Mouse (Mus musculus): ENCODE data around the gene Gm3298. TPM values are rescaled to one million over a fixed set of nuclear protein-coding genes. Genes with fewer than 3 reads are reported as not detected.
"Not testable (repeated sequence)": the region's sequence is repeated elsewhere in the genome, so short reads cannot be mapped to it uniquely, and the experiment has no call there.

Gm3298 gene
- 0.58 TPM in 1 of 2 replicates, not detected in the other for polyA plus RNA-seq (2016; fragmentation: Nextera tagmentation; extraction: Ambion mirVana)

DNA sequence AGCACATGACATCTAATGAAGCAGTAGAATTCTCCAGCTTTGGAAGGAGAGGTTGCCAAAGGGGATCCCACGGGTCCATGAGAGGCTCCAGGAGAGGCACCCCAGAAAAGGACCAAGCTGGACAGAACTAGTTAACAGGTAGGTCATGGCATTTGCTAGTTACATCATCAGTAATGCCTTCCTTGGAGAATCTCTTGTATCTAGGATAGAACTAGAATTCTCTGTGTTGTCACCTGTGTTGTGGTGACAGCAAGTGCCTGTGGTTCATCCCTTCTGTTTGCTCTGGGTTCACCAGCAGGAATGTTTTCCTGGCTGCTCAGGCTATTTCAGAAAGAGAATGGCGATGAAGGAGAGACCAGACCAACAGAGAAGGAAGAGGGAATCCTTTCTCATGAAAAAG is at the start of gene Gm3298:
TSS of gene Gm3298 (plus strand) at position 301 of the 400 bp plus-strand sequence.
- not testable (repeated sequence) for H3K4me2 ChIP-seq; ATAC-seq (ENCODE audit: low FRiP score); H3K9me3 ChIP-seq; H3K27me3 ChIP-seq; H3K4me1 ChIP-seq; H3K27ac ChIP-seq; H3K9ac ChIP-seq; H3K36me3 ChIP-seq (replicated peaks); H3K4me3 ChIP-seq (replicated peaks)
- WGBS = 75% methylated on average over 1 of the region's 2 CpGs

DNA sequence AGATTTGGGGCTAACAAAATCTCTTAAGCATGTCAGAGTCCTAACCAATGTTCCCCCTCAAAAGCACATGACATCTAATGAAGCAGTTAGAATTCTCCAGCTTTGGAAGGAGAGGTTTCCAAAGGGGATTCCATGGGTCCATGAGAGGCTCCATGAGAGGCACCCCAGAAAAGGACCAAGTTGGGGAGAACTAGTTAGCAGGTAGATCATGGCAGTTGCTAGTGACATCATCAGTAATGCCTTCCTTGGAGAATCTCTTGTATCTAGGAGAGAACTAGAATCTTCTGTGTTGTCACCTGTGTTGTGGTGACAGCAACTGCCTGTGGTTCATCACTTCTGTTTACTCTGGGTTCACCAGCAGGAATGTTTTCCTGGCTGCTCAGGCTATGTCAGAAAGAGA is 32.1 kb upstream of the Gm3298 start, which contains the start of gene Gm8297:
TSS of gene Gm8297 (plus strand) at position 301 of the 400 bp plus-strand sequence.
- not testable (repeated sequence) for H3K4me1 ChIP-seq, H3K27me3 ChIP-seq

GRCm38 (mm10) chr14:5050329-5050728 is 34.6 kb downstream of the Gm3298 start, which contains the start of gene 4930555G01Rik:
4930555G01Rik (plus strand) TSS chr14:5050629.
- H3K4me2 ChIP-seq; H3K4me3 ChIP-seq (replicated peaks); H3K36me3 ChIP-seq (replicated peaks); H3K9ac ChIP-seq; H3K4me1 ChIP-seq; H3K27me3 ChIP-seq; H3K9me3 ChIP-seq; H3K27ac ChIP-seq; ATAC-seq (ENCODE audit: low FRiP score): not testable (repeated sequence)
- no CpG with 5 or more reads among the region's 3 CpGs for WGBS

More for the DNA sequence above, 32.1 kb upstream of the Gm3298 start, which contains the start of gene Gm8297:
- H3K36me3 ChIP-seq (replicated peaks); H3K9ac ChIP-seq; H3K9me3 ChIP-seq; H3K4me2 ChIP-seq; H3K4me3 ChIP-seq (replicated peaks); ATAC-seq (ENCODE audit: low FRiP score); H3K27ac ChIP-seq: not testable (repeated sequence)

Other genes starting within 250 kb of the Gm3298 start
- not detected in 2 replicates for gene Gm9602, start 239.6 kb upstream of the Gm3298 start, polyA plus RNA-seq (2016; fragmentation: Nextera tagmentation; extraction: Ambion mirVana)
- not detected in 2 replicates for gene Gm3269, start 177.8 kb upstream of the Gm3298 start, polyA plus RNA-seq (2016; fragmentation: Nextera tagmentation; extraction: Ambion mirVana)
- gene Gm3264, start 160.3 kb upstream of the Gm3298 start, polyA plus RNA-seq (2016; fragmentation: Nextera tagmentation; extraction: Ambion mirVana) = 0.49 and 1.9 TPM in 2 replicates
- gene Gm3278, start 123.5 kb upstream of the Gm3298 start, polyA plus RNA-seq (2016; fragmentation: Nextera tagmentation; extraction: Ambion mirVana) = 0.15 TPM in 1 of 2 replicates, not detected in the other
- not detected in 2 replicates for gene Gm8297, start 32.0 kb upstream of the Gm3298 start, polyA plus RNA-seq (2016; fragmentation: Nextera tagmentation; extraction: Ambion mirVana)
- gene 4930555G01Rik, start 34.7 kb downstream of the Gm3298 start, polyA plus RNA-seq (2016; fragmentation: Nextera tagmentation; extraction: Ambion mirVana) = not detected in 2 replicates
- gene Gm8281, start 55.1 kb downstream of the Gm3298 start, polyA plus RNA-seq (2016; fragmentation: Nextera tagmentation; extraction: Ambion mirVana) = 2.5 and 4.0 TPM in 2 replicates
- gene Gm8279, start 115.6 kb downstream of the Gm3298 start, polyA plus RNA-seq (2016; fragmentation: Nextera tagmentation; extraction: Ambion mirVana) = not detected in 2 replicates
- gene Gm3317, start 148.6 kb downstream of the Gm3298 start, polyA plus RNA-seq (2016; fragmentation: Nextera tagmentation; extraction: Ambion mirVana) = not detected in 2 replicates
- not detected in 2 replicates for gene Gm8271, start 169.9 kb downstream of the Gm3298 start, polyA plus RNA-seq (2016; fragmentation: Nextera tagmentation; extraction: Ambion mirVana)
- not detected in 2 replicates for gene Gm3526, start 244.7 kb downstream of the Gm3298 start, polyA plus RNA-seq (2016; fragmentation: Nextera tagmentation; extraction: Ambion mirVana)

Measured in forebrain, embryonic 12.5 days (tissue).